Mouse (Mus musculus): ENCODE data around the gene Pcsk6.

DNA sequence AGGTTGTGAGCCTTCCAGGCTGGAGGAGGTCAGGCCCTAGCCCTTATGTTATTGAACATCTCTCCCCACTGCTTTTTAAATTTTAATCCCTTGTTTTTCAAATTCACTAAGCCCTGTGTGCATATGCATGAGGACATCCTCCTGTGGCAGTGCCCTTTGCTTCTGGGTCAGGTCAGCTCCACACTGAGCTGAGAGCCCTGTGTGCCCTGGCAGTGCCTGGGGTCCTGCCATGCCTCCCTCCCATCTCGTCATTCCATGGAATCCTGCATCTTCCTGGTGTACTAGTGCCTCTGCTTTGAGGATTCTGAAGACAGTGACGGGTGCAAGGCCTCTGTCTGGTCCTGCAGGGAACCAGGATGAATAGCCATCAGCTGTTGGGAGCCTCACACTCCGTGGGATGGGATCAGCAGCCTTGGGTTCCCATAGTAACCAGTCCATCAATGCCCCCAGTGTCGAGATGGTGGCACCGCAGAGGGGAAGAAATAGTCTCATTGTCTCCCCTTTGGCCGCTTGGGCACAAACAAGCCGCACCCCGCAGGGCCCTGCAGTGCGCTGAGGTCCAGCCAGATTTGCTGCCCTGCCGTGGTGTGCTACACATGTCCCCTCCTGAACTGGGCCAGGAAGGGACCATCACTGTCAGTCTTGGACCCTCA, 9.5 kb downstream of the Pcsk6 start:
- TF ChIP-seq RCOR1 (IDR thresholded peaks at IDR 0.05; ENCODE audit: low read depth, low read length) (no peak), POLR2A (IDR thresholded peaks at IDR 0.05; ENCODE audit: control insufficient read depth in 1 of 2, insufficient read depth in 1 of 2, low read depth in 1 of 2, low read length in 2 of 2, poor library complexity in 1 of 2) (no peak), SIN3A (IDR thresholded peaks at IDR 0.05; ENCODE audit: low read length) (no peak), GATA1 (IDR thresholded peaks at IDR 0.05; ENCODE audit: low read depth, low read length) (no peak), MYB (IDR thresholded peaks at IDR 0.05; ENCODE audit: low read depth, low read length) (no peak), CTCF (IDR thresholded peaks at IDR 0.05 in 2 of 3, conservative IDR thresholded peaks at IDR 0.05 in 1 of 3; ENCODE audit: control insufficient read depth in 1 of 3, insufficient read depth in 1 of 3, low read depth in 2 of 3, low read length in 3 of 3, poor library complexity in 1 of 3, severe bottlenecking in 1 of 3) (no peak), NRF1 (IDR thresholded peaks at IDR 0.05; ENCODE audit: insufficient read depth, low read depth, low read length, poor library complexity, severe bottlenecking) (no peak), MAFK (IDR thresholded peaks at IDR 0.05; ENCODE audit: borderline replicate concordance, low read depth, low read length) (no peak), MAX (IDR thresholded peaks at IDR 0.05; ENCODE audit: low read length) (no peak)
